Mouse (Mus musculus): ENCODE data around the gene A830005F24Rik.
A peak's percentile ranks its signal among the peaks of the same experiment; 100 is the strongest.

A830005F24Rik gene

DNA sequence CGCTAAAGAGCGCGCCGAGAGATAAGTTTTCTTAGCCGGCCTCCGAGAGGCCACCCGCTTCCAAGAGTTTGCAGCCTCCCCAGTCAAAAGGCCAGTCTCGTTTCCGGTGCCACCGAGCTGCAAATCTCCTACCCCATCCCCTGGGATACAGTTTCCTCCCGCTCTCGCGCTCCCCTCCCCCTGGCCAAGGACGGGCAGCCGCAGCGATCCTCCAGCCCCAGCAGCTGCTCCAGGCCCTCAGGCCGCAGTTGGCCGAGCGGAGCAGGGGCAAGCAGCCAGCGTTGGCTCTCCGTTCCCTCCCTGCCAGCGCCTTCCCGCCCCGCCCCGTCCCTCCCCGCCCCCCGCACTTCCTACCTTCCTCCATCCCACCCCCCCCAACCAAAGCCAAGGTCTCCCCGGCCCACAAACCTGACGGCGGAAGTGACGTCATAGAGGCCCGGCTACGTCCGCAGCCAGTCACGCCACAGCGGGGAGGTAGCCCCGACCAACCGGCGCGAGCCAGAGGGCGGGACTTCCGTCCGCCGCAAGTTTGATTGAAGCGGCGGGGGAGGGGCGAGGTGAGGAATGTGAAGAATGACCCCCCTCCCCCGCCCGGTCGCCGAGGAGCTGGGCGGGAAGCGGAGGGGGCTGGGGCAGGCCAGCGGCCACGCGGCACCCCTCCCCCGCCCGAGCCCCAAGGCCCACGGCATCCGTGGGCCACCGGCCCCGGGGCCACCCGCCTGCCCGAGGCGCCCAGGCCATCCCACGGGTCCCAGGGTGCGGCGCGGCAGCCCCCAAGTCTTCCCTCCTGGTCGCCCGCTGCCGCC is 32.3 kb downstream of the A830005F24Rik start:
- DNase-seq = peak; percentile 99

DNA sequence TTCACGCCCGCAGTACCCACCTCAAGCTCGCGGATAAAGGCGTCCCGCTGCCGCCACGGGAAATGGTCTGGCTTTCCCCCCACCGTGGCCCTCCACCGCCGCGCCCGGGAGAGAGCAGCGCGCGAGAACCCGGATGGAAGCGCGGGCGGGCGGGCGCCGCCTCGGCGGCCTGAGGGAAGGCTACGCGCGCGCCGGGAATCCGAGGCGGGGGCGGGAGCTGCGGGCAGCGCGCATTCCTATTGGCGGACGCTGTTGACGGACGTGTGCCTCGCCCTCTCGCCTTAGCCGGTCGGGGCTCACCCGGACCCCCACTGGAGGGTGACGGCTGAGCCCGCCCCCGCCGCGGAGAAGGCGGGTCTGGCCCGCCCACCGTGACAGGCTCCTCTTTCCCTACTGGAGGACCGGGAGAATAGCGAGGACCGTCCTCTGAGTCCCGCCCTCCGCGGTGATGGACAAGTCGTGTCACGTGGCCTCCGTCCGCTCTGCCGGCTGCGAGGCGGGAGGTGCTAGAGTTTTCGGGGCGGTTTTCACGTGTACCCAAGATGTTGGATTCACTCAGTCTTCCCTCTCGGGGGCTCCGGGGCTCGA is 33.1 kb downstream of the A830005F24Rik start:
- peak; percentile 99 for DNase-seq

DNA sequence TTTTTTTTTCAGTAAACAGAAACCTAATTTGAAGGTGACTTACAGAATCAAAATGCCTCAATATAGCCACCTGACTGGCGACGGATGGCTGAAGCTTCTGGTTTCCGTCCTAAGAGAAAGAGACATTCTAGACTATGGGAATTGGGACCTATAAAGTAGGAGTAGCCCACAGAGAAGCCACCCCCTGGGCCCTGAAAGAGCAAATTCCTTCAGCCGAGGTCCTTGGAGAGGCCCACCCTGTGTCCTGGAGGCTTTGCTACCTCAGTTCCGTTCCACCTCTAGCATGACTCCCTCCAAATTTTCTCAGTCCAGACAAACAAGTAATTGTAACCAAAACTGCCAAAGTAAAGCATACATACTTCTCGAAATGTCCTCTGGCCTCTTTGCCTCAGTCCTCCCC is 34.3 kb downstream of the A830005F24Rik start:
- no peak for DNase-seq

DNA sequence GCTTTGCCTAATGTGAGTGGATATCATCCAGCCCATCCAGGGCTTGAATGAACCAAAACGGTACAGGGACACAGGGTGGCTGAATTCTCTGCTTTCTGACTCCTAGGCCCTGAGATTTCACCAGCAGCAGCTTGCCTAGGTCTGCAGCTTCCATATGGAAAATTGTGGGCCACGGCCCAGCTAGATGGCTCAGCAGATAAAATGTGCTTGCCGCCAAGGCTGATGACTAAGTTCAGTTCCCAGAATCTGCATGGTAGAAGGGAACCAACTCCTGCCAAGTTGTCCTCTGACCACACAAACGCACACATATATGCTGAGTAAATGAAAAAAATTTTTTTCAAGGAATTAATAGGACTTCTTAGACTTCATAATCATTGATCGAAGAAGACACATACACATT is 34.9 kb downstream of the A830005F24Rik start:
- no peak for DNase-seq

DNA sequence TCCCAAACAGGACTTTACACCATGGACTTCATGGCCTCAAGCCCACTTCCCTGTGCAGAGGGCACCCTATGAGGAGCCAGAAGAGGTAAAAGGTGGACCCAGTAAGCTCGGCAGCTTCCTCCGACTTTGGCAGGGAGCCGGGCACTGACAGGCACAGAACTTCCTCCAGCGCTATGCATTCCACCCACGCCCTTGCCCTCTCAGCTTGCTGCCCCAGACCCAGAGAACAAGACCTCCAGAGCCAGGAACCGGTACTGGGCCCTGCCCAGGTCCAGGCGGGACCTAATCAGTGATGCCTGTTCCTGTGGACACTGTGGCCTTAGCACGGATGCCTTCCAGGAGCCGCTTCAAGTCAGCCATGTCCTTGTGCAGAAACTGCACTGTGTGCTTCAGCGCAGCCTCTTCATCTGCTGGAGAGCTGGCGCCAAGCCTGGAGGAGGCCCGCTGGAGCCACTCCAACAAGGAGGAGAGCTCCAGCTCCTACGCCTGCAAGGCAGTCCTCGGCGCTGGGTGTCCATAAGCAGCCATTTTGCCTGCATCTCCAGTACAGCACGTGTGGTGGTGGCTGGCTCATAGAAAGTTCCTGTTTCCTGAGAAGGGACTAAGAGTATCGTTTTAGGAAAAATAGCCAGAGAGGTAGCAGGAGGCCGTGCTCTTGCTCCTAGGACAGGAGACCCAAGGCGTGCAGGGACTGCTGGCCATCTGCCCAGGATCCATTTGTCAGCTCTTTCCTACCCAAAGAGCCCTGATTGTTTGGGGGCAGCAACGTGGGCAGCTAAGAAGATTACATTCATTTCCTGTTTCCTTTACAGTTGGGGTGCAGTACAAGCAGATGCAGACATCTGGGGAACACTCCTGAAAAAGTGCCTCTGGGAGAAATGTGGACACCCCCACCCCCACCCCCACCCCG is 39.1 kb downstream of the A830005F24Rik start:
- DNase-seq = no peak

DNA sequence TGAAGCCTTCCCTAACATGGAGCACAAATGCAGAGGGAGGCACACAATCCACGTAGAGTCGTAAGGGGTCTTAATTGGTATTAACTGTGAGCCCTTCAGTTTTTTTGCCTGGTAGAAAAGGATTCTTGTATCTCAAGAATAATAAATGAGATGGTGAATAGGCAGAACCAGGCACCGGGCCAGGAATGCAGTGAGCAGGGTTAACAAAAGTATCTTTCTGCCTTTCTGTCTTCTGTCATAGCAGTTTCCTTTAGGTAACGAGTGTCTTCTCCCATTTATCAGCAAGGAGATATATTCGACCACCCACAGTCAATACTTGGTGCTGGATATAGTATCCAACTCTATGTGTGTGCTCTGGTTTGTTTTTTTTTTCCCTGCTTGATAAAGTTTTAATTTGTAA is 40.1 kb downstream of the A830005F24Rik start:
- DNase-seq = peak; percentile 39

DNA sequence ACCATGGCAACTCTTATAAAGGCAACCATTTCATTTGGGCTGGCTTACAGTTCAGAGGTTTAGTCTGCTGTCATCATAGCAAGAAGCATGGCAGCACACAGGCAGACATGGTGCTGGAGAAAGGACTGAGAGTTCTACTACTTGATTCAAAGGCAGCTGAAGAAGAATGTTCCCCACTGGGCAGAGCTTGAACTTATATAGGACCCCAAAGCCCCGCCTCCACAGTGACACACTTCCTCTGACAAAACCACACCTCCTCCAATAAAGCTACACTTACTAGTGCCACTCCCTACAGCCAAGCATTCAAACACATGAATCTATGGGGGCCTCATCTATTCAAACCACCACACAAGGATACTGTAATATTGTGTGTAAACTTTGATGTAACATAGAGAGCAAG is 41.2 kb downstream of the A830005F24Rik start:
- DNase-seq = no peak

DNA sequence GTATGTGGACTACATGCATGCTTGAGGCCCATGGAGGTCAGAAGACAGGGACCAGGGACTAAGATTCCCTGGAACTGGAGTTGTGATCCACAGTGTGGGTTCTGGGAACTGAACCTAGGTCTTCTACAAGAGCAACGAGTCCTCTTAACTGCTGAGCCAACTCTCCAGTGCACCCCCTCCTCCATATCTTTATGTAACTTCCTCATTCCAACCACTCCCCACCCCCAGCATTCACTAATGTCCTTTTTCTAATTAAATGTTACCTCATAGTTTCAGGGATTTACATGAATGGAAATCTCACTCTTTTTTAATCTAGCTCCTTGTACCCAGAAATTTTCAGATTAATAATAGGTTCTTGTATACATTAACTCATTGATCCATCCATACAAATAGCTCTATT is 42.6 kb downstream of the A830005F24Rik start:
- DNase-seq = no peak

DNA sequence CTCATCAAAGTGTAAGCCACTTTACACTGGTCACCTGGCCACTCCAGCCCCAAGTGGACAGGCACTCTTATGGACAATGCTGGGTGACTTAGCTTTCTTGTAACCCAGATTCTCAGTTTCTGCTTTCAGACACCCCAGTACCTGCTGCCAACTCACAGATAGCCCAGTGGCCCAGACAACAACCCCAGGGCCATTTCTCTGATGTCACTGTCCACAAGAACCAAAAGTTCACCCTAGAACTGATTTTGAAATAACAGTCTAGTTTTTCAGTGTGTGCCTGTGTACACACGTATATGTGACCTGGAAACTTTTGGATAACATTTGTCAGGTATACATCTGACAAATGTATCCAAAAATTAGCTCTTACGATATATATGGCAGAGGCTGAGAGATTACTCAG is 48.1 kb downstream of the A830005F24Rik start:
- DNase-seq = no peak

DNA sequence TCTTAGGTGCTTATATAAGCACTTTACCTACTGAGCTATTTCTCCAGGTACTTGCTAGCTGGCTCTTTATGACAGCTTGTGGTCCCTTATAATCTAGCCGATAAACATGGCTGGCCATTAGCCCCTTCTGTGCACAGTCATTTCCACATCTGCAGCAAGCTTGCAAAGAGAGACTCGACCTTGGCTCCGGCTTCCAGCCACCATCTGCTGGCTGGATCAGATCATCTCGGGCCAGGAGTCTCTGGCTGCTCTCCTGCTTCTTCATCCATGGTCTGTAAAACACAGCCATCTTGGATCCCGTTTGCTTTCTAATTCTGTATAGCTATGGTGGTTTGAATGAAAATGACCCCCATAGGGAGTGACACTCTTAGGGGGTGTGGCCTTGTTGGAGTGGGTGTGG is 49.0 kb downstream of the A830005F24Rik start:
- DNase-seq = no peak

Measured in retina, postnatal 1 day (tissue).